Mouse (Mus musculus) kidney, adult 2 months (tissue): Measurements from ENCODE around the gene Tnk1.

Source experiments
- CTCF ChIP-seq: fragments of 200-500 bp; conservative IDR thresholded peaks from 2 replicates; pipeline ENCODE4 v1.5.1; 2011; ENCODE audit warnings: low read depth, mild to moderate bottlenecking, control low read depth, low read length, moderate library complexity, mixed read lengths; ENCODE audit not compliant: insufficient read depth, insufficient read length
- POLR2A ChIP-seq: fragments of 200-500 bp; IDR thresholded peaks from one replicate; pipeline ENCODE4 v1.6.1; 2011; ENCODE audit warnings: low read depth, low read length, control low read depth

DNA sequence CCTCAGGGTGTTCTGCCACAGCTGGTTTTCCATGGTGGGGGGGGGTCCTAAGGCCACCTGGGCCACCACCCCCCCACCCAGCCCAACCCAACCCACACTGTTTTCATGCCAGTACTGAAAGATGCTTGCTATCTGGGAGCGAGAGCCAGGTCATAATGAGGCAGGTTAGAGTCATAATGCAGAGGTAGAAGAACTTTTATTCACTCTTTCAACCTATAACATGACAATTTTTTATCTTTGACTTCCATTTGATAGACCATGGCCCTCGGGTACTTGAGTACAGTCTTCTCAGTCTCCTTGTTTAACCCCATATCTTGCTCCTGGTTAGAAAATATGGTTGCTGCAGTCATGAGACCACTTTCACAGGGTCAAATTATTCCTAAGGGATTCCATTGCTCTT is 40.2 kb downstream of the Tnk1 start, which contains the start of gene Spem2:
- TF ChIP-seq POLR2A (no peak), CTCF (no peak)
